Mouse (Mus musculus) CH12.LX (cell line): ENCODE results near the gene Adcy7. TPM values are rescaled to one million over a fixed set of nuclear protein-coding genes. Genes with fewer than 3 reads are reported as not detected.

ENCODE experiments used
- DNase-seq: peaks from one replicate; pipeline ENCODE4 v3.0.0-alpha.2; 2013; ENCODE audit errors: extremely low read depth
- H3K27ac ChIP-seq: 2 replicates; pipeline ENCODE4 v1.5.1; 2012; ENCODE audit warnings: low read depth, mild to moderate bottlenecking, control low read depth, moderate library complexity; ENCODE audit not compliant: insufficient read depth
- H3K27me3 ChIP-seq: replicated peaks from 2 replicates; pipeline ENCODE3; 2012; ENCODE audit warnings: inconsistent platforms
- H3K36me3 ChIP-seq, 2 experiments: replicated peaks in 1 of 2; 2 replicates each; pipeline versions ENCODE3 to v1.6.1; 2012; ENCODE audit warnings: inconsistent platforms in 1 of 2, low read length in 1 of 2, mild to moderate bottlenecking in 1 of 2, mixed read lengths in 1 of 2, moderate library complexity in 1 of 2; ENCODE audit not compliant: control insufficient read depth in 1 of 2, insufficient read depth in 1 of 2
- H3K4me1 ChIP-seq, 2 experiments: 2 replicates each; pipeline ENCODE4 v1.6.1; 2012; ENCODE audit warnings: inconsistent platforms in 1 of 2, moderate library complexity in 1 of 2; ENCODE audit not compliant: insufficient read depth in 2 of 2, control insufficient read depth in 1 of 2
- H3K4me2 ChIP-seq: 2 replicates; pipeline ENCODE4 v1.6.1; 2012; ENCODE audit warnings: low read depth, mild to moderate bottlenecking, control low read depth; ENCODE audit not compliant: poor library complexity, insufficient read depth, severe bottlenecking
- H3K4me3 ChIP-seq, 3 experiments: fragments of 150-350 bp in 1 of 3; sonication (generic) in 1 of 3; replicated peaks in 1 of 3; 2 replicates each; pipeline versions ENCODE3 to v1.5.1; 2011 to 2012; ENCODE audit warnings: low read depth in 2 of 3, low read length in 2 of 3, mild to moderate bottlenecking in 2 of 3, moderate library complexity in 2 of 3, control low read depth in 1 of 3, improper control_type of control experiment in 1 of 3, inconsistent platforms in 1 of 3, mixed read lengths in 1 of 3; ENCODE audit not compliant: poor library complexity in 1 of 3
- H3K79me2 ChIP-seq: replicated peaks from 2 replicates; pipeline ENCODE4 v1.6.1; 2012; ENCODE audit warnings: mild to moderate bottlenecking, moderate library complexity; ENCODE audit not compliant: control insufficient read depth, poor library complexity, insufficient read depth, severe bottlenecking; ENCODE audit errors: extremely low read depth
- H3K9ac ChIP-seq: 2 replicates; pipeline ENCODE4 v1.6.1; 2012; ENCODE audit warnings: low read depth, mild to moderate bottlenecking, control low read depth, moderate library complexity; ENCODE audit not compliant: insufficient read depth
- H3K9me3 ChIP-seq: replicated peaks from 2 replicates; pipeline ENCODE3; 2012; ENCODE audit warnings: low read length, inconsistent platforms, mixed read lengths
- BHLHE40 ChIP-seq: IDR thresholded peaks from 2 replicates; pipeline ENCODE4 v1.6.1; 2011; ENCODE audit warnings: mild to moderate bottlenecking, low read depth, low read length, improper control_type of control experiment
- CHD2 ChIP-seq: IDR thresholded peaks from 2 replicates; pipeline ENCODE4 v1.6.1; 2011; ENCODE audit warnings: low read length, improper control_type of control experiment
- CTCF ChIP-seq, 2 experiments: IDR thresholded peaks in 1 of 2; conservative IDR thresholded peaks in 1 of 2; 2 replicates each; pipeline ENCODE4 v1.5.1; 2011 to 2012; ENCODE audit warnings: low read depth in 2 of 2, low read length in 2 of 2, improper control_type of control experiment in 1 of 2, inconsistent platforms in 1 of 2, mild to moderate bottlenecking in 1 of 2, moderate library complexity in 1 of 2
- ETS1 ChIP-seq: conservative IDR thresholded peaks from 2 replicates; pipeline ENCODE4 v1.6.1; 2012; ENCODE audit warnings: low read depth, mild to moderate bottlenecking, inconsistent platforms, low read length, improper control_type of control experiment, moderate library complexity
- GABPA ChIP-seq: IDR thresholded peaks from 2 replicates; pipeline ENCODE4 v1.6.1; 2012; ENCODE audit warnings: low read depth, low read length, improper control_type of control experiment, inconsistent platforms; ENCODE audit not compliant: insufficient replicate concordance
- HCFC1 ChIP-seq: IDR thresholded peaks from 2 replicates; pipeline ENCODE4 v1.6.1; 2012; ENCODE audit warnings: low read depth, mild to moderate bottlenecking, inconsistent platforms, low read length, improper control_type of control experiment
- JUND ChIP-seq: conservative IDR thresholded peaks from 2 replicates; pipeline ENCODE4 v1.6.1; 2011; ENCODE audit warnings: low read depth, low read length, improper control_type of control experiment
- MEF2A ChIP-seq: IDR thresholded peaks from 2 replicates; pipeline ENCODE4 v1.6.1; 2014; ENCODE audit warnings: low read depth, mild to moderate bottlenecking, inconsistent platforms, low read length, improper control_type of control experiment, borderline replicate concordance
- MXI1 ChIP-seq: IDR thresholded peaks from 2 replicates; pipeline ENCODE4 v1.6.1; 2011; ENCODE audit warnings: mild to moderate bottlenecking, low read depth, low read length, improper control_type of control experiment
- NELFE ChIP-seq: IDR thresholded peaks from 2 replicates; pipeline ENCODE4 v1.6.1; 2011; ENCODE audit warnings: low read depth, low read length, improper control_type of control experiment
- NRF1 ChIP-seq: IDR thresholded peaks from 2 replicates; pipeline ENCODE4 v1.6.1; 2014; ENCODE audit warnings: low read depth, mild to moderate bottlenecking, inconsistent platforms, low read length, improper control_type of control experiment, moderate library complexity
- PAX5 ChIP-seq: IDR thresholded peaks from 2 replicates; pipeline ENCODE4 v1.6.1; 2012; ENCODE audit warnings: low read length, inconsistent platforms, mixed read lengths
- RAD21 ChIP-seq: IDR thresholded peaks from 2 replicates; pipeline ENCODE4 v1.6.1; 2011; ENCODE audit warnings: low read depth, mild to moderate bottlenecking, low read length, improper control_type of control experiment, moderate library complexity
- RCOR1 ChIP-seq: conservative IDR thresholded peaks from 2 replicates; pipeline ENCODE4 v1.6.1; 2012; ENCODE audit warnings: low read depth, mild to moderate bottlenecking, inconsistent platforms, low read length, improper control_type of control experiment
- SIN3A ChIP-seq: IDR thresholded peaks from 2 replicates; pipeline ENCODE4 v1.6.1; 2012; ENCODE audit warnings: low read length, improper control_type of control experiment, inconsistent platforms
- TBP ChIP-seq: conservative IDR thresholded peaks from 2 replicates; pipeline ENCODE4 v1.6.1; 2011; ENCODE audit warnings: low read depth, low read length, improper control_type of control experiment
- TCF12 ChIP-seq: IDR thresholded peaks from 2 replicates; pipeline ENCODE4 v1.6.1; 2014; ENCODE audit warnings: low read depth, mild to moderate bottlenecking, inconsistent platforms, low read length, improper control_type of control experiment
- USF1 ChIP-seq: IDR thresholded peaks from 2 replicates; pipeline ENCODE4 v1.6.1; 2014; ENCODE audit warnings: low read depth, mild to moderate bottlenecking, inconsistent platforms, low read length, improper control_type of control experiment
- ZC3H11A ChIP-seq: IDR thresholded peaks from 2 replicates; pipeline ENCODE4 v1.6.1; 2012; ENCODE audit warnings: low read depth, mild to moderate bottlenecking, inconsistent platforms, low read length, improper control_type of control experiment
- ZKSCAN1 ChIP-seq: IDR thresholded peaks from 2 replicates; pipeline ENCODE4 v1.6.1; 2012; ENCODE audit warnings: low read depth, inconsistent platforms, low read length, improper control_type of control experiment, borderline replicate concordance
- ZMIZ1 ChIP-seq: IDR thresholded peaks from 2 replicates; pipeline ENCODE4 v1.6.1; 2012; ENCODE audit warnings: low read depth, mild to moderate bottlenecking, inconsistent platforms, low read length, improper control_type of control experiment
- dilution Hi-C: fragments of 300-500 bp; cut with MboI; formaldehyde crosslinking; loops from 2 replicates; pipeline ENCODE4 v1.14.3; 2020; ENCODE audit warnings: low sequenced_read_pairs; ENCODE audit not compliant: extremely low pct_unique_long_range_greater_than_20kb, extremely low pct_ligation_motif_present
- in situ Hi-C: fragments of 300-500 bp; cut with MboI; formaldehyde crosslinking; loops from 3 replicates; pipeline ENCODE4 v1.14.3; 2019; ENCODE audit warnings: low sequenced_read_pairs, low pct_ligation_motif_present, low pct_unique_long_range_greater_than_20kb, mixed read lengths
- polyA plus RNA-seq: library from polyadenylated mRNA; unstranded; fragments of >175 nt; gene quantifications from 2 replicates; pipeline ENCODE4 v1.2.1, GENCODE M21; 2012; ENCODE audit warnings: low read depth; ENCODE audit not compliant: insufficient read length
- total RNA-seq, 2 experiments: library from RNA; depleted of rRNA; stranded (reverse); fragments of 300-350 nt in 1 of 2; fragments of >200 nt in 1 of 2; gene quantifications; 2 replicates each; pipeline ENCODE4 v1.2.3; 2012 to 2014

The Adcy7 gene
- total and polyA plus RNA-seq, 3 experiments, result 25.7 to 28.5 (median 27.0) TPM

- Histone ChIP-seq H3K4me2 (peak overlapping the region; percentile 34; the same call in 1 of the 2 replicates), H3K9me3 (no peaks in the 10 kb centered on the region), H3K36me3 (peaks cover 3 to 23% of the 10 kb centered on the region in 2 experiments), H3K27me3 (no peaks in the 10 kb centered on the region), H3K79me2 (0 out of 2 replicates have a peak, but pooled peaks cover 4% of the 10 kb centered on the region), H3K27ac (no peak overlapping the region), H3K4me3 (peak overlapping the region in 1 of 3 experiments; percentile 14), H3K9ac (no peak overlapping the region), H3K4me1 (peaks cover 32 to 77% of the 10 kb centered on the region in 2 experiments)
- no peak for TF ChIP-seq CTCF (conservative IDR thresholded peaks at IDR 0.05 in 1 of 2, IDR thresholded peaks at IDR 0.05 in 1 of 2; ENCODE audit: low read depth in 2 of 2, low read length in 2 of 2)
- TF ChIP-seq RAD21, result no peak
- peak; percentile 85 for TF ChIP-seq ZKSCAN1
- no peak for TF ChIP-seq NRF1
- no peak for TF ChIP-seq USF1
- TF ChIP-seq JUND, result no peak
- no peak for TF ChIP-seq ZC3H11A
- 0 out of 2 replicates have a peak, but pooled peaks have one; percentile 11 for TF ChIP-seq MXI1
- in situ Hi-C loops, result no loop called here
- no peak for DNase-seq
- dilution Hi-C loops, result no loop called here
Measured at GRCm38 (mm10) chr8:88290326-88291304, 18.4 kb downstream of the Adcy7 start.

GRCm38 (mm10) chr8:88291305-88291690, 19.1 kb downstream of the Adcy7 start:
- dilution Hi-C loops, result no loop called here
- no peak for TF ChIP-seq CHD2
- TF ChIP-seq RCOR1, result no peak
- no peak for TF ChIP-seq NRF1
- TF ChIP-seq GABPA, result no peak
- no peak for TF ChIP-seq MEF2A
- no peak for TF ChIP-seq RAD21
- TF ChIP-seq CTCF (conservative IDR thresholded peaks at IDR 0.05 in 1 of 2, IDR thresholded peaks at IDR 0.05 in 1 of 2; ENCODE audit: low read depth in 2 of 2, low read length in 2 of 2), result no peak
- TF ChIP-seq ZMIZ1, result no peak
- TF ChIP-seq SIN3A, result no peak
- TF ChIP-seq BHLHE40, result no peak
- TF ChIP-seq PAX5, result no peak
- TF ChIP-seq TCF12, result no peak
- no peak for TF ChIP-seq USF1
- no peak for TF ChIP-seq HCFC1
- TF ChIP-seq ETS1, result no peak
- no peak for TF ChIP-seq JUND
- TF ChIP-seq NELFE, result no peak
- TF ChIP-seq TBP, result no peak
- in situ Hi-C loops, result no loop called here
- H3K9ac ChIP-seq, result no peak overlapping the region
- no peaks in the 10 kb centered on the region for H3K9me3 ChIP-seq
- H3K27ac ChIP-seq, result no peak overlapping the region
- no peak overlapping the region for H3K4me2 ChIP-seq
- no peak for DNase-seq
- peaks cover 9 to 30% of the 10 kb centered on the region in 2 experiments for H3K36me3 ChIP-seq
- peaks cover 33 to 77% of the 10 kb centered on the region in 2 experiments for H3K4me1 ChIP-seq
- H3K27me3 ChIP-seq, result no peaks in the 10 kb centered on the region
- H3K4me3 ChIP-seq, result no peak overlapping the region
- H3K79me2 ChIP-seq, result 0 out of 2 replicates have a peak, but pooled peaks cover 4% of the 10 kb centered on the region
